Mouse (Mus musculus) E14TG2a.4 (cell line): ENCODE results near the gene Ccdc61.

Experiments used
- CTCF ChIP-seq: conservative IDR thresholded peaks from 2 replicates; pipeline ENCODE4 v1.5.1; 2014; ENCODE audit warnings: low read length
- NANOG ChIP-seq: IDR thresholded peaks from 2 replicates; pipeline ENCODE4 v1.6.1; 2014; ENCODE audit warnings: borderline replicate concordance, low read length, mixed read lengths

GRCm38 (mm10) chr7:18890848-18891247 lies 19.4 kb downstream of the Ccdc61 start:
- 0 out of 2 replicates have a peak, but pooled peaks have one; percentile 3 for TF ChIP-seq CTCF
- no peak for TF ChIP-seq NANOG
